Mouse (Mus musculus) forebrain, embryonic 10.5 days (tissue): ENCODE results near the gene Sh3pxd2b. TPM values are rescaled to one million over a fixed set of nuclear protein-coding genes. Genes with fewer than 3 reads are reported as not detected.

ENCODE experiments used
- DNase-seq: peaks from one replicate; pipeline ENCODE4 v3.0.0-alpha.2; 2017; ENCODE audit warnings: low spot score; ENCODE audit errors: extremely low spot score
- H3K27ac ChIP-seq: fragments of 300-500 bp; sonication (generic); 2 replicates; pipeline ENCODE4 v1.5.1; 2016; ENCODE audit warnings: mild to moderate bottlenecking
- H3K27me3 ChIP-seq: fragments of 300-500 bp; sonication (generic); 2 replicates; pipeline ENCODE4 v1.6.1; 2016; ENCODE audit warnings: mild to moderate bottlenecking; ENCODE audit not compliant: poor library complexity, severe bottlenecking
- H3K36me3 ChIP-seq: fragments of 300-500 bp; sonication (generic); replicated peaks from 2 replicates; pipeline ENCODE4 v1.6.1; 2016; ENCODE audit warnings: mild to moderate bottlenecking, moderate library complexity
- H3K4me1 ChIP-seq: fragments of 300-500 bp; sonication (generic); 2 replicates; pipeline ENCODE4 v1.6.1; 2016
- H3K4me3 ChIP-seq: fragments of 300-500 bp; sonication (generic); 2 replicates; pipeline ENCODE4 v1.5.1; 2016; ENCODE audit warnings: mild to moderate bottlenecking, moderate library complexity
- H3K9me3 ChIP-seq: fragments of 300-500 bp; sonication (generic); 2 replicates; pipeline ENCODE4 v1.6.1; 2016; ENCODE audit warnings: mild to moderate bottlenecking, moderate library complexity
- WGBS: fragments of 180-500 bp; shearing (Covaris S2); methylation state at CpG from one replicate; pipeline ENCODE4 v1.1.7; 2016; 5-methylcytosine and 5-hydroxymethylcytosine counted together
- polyA plus RNA-seq: library from polyadenylated mRNA; unstranded; fragments of >200 nt; fragmentation: Nextera tagmentation; extraction: Ambion mirVana; gene quantifications from 2 replicates; pipeline ENCODE4 v1.2.1, GENCODE M21; 2016

Sh3pxd2b gene
- polyA plus RNA-seq, 1 experiment from 2014 or later, result 23.0 TPM

DNA sequence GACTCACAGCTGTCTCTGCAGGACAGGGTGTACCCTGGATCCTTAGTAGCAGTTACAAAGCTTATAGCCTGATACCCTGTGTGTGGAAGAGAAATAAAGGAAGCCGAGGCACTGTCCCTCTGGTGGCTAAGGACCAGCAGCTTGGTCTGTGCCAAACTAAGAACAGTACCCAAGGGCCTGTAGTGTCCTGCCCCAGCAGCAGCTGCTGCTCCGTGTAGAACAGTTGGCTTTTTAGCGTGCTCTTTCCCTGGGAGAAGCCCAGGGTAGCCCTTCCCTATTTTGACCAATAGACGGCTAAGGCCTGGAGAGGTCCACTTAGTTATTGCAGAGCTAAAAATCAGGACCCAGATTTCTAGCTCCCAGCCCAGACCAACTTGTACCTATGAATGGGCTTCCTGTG lies 77.0 kb downstream of the Sh3pxd2b start:
- H3K36me3 ChIP-seq, result peaks cover 67% of the 10 kb centered on the region
- no peak for DNase-seq
- no peaks in the 10 kb centered on the region for H3K9me3 ChIP-seq
- no peak overlapping the region for H3K4me3 ChIP-seq
- no peaks in the 10 kb centered on the region for H3K4me1 ChIP-seq
- H3K27ac ChIP-seq, result no peak overlapping the region
- WGBS, result 84% methylated on average over 4 of the region's 4 CpGs
- H3K27me3 ChIP-seq, result no peaks in the 10 kb centered on the region

GRCm38 (mm10) chr11:32425043-32425658 lies 77.5 kb downstream of the Sh3pxd2b start:
- no peaks in the 10 kb centered on the region for H3K4me1 ChIP-seq
- H3K27me3 ChIP-seq, result no peaks in the 10 kb centered on the region
- no peak for DNase-seq
- peaks cover 62% of the 10 kb centered on the region for H3K36me3 ChIP-seq
- H3K4me3 ChIP-seq, result no peak overlapping the region
- H3K9me3 ChIP-seq, result no peaks in the 10 kb centered on the region
- WGBS, result 82% methylated on average over 10 of the region's 10 CpGs
- H3K27ac ChIP-seq, result no peak overlapping the region

DNA sequence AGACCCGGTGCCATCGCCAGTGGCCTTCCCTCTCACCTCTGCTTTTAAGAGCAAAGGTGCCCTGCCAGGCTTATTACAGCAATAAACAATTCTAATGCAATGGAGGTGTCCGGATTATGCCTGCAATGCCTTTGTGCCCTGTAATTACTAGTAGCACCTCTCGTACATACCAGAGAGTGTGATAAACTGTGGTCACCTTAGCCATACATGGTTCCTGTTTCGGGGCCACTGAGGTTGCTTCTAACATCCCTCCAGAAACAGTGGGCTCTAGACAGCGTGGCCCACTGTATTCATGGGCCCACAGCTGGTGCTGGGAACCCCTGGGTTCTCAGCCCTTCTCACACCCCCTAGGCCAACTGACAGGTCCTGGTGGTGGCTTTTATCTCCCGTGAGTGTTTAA lies 79.9 kb downstream of the Sh3pxd2b start:
- 93% methylated on average over 7 of the region's 7 CpGs for WGBS
- no peak for DNase-seq
- no peaks in the 10 kb centered on the region for H3K4me1 ChIP-seq
- H3K9me3 ChIP-seq, result no peaks in the 10 kb centered on the region
- no peak overlapping the region for H3K4me3 ChIP-seq
- H3K27me3 ChIP-seq, result no peaks in the 10 kb centered on the region
- H3K36me3 ChIP-seq, result peaks cover 38% of the 10 kb centered on the region
- H3K27ac ChIP-seq, result no peak overlapping the region

- Histone ChIP-seq H3K4me1 (peaks cover 5% of the 10 kb centered on the region; the same call in 1 of the 2 replicates), H3K4me3 (no peak overlapping the region), H3K27ac (no peak overlapping the region), H3K9me3 (no peaks in the 10 kb centered on the region), H3K27me3 (no peaks in the 10 kb centered on the region), H3K36me3 (no peaks in the 10 kb centered on the region)
- DNase-seq, result no peak
- WGBS, result 80% methylated on average over 6 of the region's 6 CpGs
Measured at GRCm38 (mm10) chr11:32435410-32436060, 87.9 kb downstream of the Sh3pxd2b start.

DNA sequence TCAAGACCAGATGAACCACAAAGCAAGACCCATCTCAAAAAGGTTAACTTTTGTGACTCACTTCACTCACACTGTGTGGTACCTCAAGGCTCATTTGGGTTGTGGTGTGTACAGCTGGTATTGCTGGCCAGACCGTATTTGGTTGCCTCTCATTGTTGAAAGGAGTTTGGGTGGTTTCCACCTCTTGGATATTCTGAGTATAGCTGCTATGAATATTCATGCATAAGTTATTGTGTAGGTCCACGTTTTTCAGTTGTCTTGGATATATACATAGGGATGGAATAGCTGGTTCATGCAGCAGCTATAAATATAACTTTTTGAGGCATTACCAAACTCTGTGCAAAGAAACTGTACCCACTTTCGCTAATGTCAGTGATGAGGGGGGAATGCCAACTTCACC lies 95.0 kb downstream of the Sh3pxd2b start:
- H3K4me1 ChIP-seq, result peaks cover 12% of the 10 kb centered on the region
- H3K27me3 ChIP-seq, result peaks cover 30% of the 10 kb centered on the region
- no peak overlapping the region for H3K4me3 ChIP-seq
- 79% methylated on average over 3 of the region's 3 CpGs for WGBS
- no peaks in the 10 kb centered on the region for H3K36me3 ChIP-seq
- H3K27ac ChIP-seq, result no peak overlapping the region
- H3K9me3 ChIP-seq, result no peaks in the 10 kb centered on the region
- DNase-seq, result no peak

- no peak for DNase-seq
- WGBS, result 11% methylated on average over 1 of the region's 1 CpGs
- H3K4me1 ChIP-seq, result peaks cover 12% of the 10 kb centered on the region
- H3K4me3 ChIP-seq, result no peak overlapping the region
- no peak overlapping the region for H3K27ac ChIP-seq
- H3K36me3 ChIP-seq, result no peaks in the 10 kb centered on the region
- H3K27me3 ChIP-seq, result peaks cover 30% of the 10 kb centered on the region
- H3K9me3 ChIP-seq, result no peaks in the 10 kb centered on the region
Measured at GRCm38 (mm10) chr11:32444266-32444665, 96.6 kb downstream of the Sh3pxd2b start.

DNA sequence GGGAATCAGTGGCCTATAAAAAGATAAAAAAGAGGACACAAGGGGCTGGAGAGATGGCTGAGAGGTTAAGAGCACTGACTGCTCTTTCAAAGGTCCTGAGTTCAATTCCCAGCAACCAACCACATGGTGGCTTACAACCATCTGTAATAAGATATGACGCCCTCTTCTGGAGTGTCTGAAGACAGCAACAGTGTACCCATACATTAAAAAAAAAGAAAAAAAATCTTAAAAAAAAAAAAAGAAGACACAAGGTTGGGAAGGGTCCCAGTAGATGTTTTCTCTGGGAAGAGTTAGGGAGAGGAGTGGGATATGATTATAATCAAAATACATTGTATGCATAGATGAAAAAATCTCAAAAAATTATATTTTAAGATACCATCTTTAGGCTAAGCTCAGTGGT lies 97.5 kb downstream of the Sh3pxd2b start:
- H3K4me1 ChIP-seq, result peaks cover 12% of the 10 kb centered on the region
- no peak for DNase-seq
- H3K27ac ChIP-seq, result no peak overlapping the region
- H3K4me3 ChIP-seq, result no peak overlapping the region
- H3K27me3 ChIP-seq, result peaks cover 30% of the 10 kb centered on the region
- WGBS, result 70% methylated on average over 1 of the region's 1 CpGs
- no peaks in the 10 kb centered on the region for H3K9me3 ChIP-seq
- H3K36me3 ChIP-seq, result no peaks in the 10 kb centered on the region

GRCm38 (mm10) chr11:32445637-32446226 lies 98.1 kb downstream of the Sh3pxd2b start:
- 83% methylated on average over 6 of the region's 6 CpGs for WGBS
- no peaks in the 10 kb centered on the region for H3K36me3 ChIP-seq
- DNase-seq, result no peak

DNA sequence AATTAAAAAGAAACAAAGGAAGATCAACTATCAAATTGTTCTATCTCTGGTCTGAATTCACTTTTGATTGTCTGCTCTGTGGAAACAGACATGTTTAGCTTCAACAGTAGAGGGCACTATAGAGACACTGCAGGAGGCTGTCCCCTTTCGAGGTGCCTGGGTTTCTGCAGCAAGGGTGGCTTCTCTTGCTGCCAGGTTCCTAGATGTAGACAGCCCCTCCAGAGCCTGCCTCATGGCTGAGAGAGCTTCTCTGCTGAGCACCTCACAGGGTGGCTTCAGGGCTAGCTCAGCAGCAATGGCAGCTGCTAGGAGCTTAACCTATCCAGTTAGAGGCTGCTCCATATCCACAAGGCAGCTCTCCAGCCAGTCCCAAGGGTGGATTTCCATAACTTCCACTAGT lies 102.6 kb downstream of the Sh3pxd2b start:
- Histone ChIP-seq H3K4me3 (no peak overlapping the region), H3K9me3 (no peaks in the 10 kb centered on the region), H3K27ac (no peak overlapping the region), H3K4me1 (peaks cover 14% of the 10 kb centered on the region), H3K36me3 (no peaks in the 10 kb centered on the region), H3K27me3 (peaks cover 16% of the 10 kb centered on the region)
- 0% methylated on average over 1 of the region's 1 CpGs for WGBS
- DNase-seq, result peak; percentile 28

More at GRCm38 (mm10) chr11:32445637-32446226, 98.1 kb downstream of the Sh3pxd2b start:
- H3K4me3 ChIP-seq, result no peak overlapping the region
- no peaks in the 10 kb centered on the region for H3K9me3 ChIP-seq
- H3K4me1 ChIP-seq, result peaks cover 12% of the 10 kb centered on the region
- H3K27me3 ChIP-seq, result peaks cover 30% of the 10 kb centered on the region
- no peak overlapping the region for H3K27ac ChIP-seq

GRCm38 (mm10) chr11:32451306-32451705 lies 103.7 kb downstream of the Sh3pxd2b start:
- Histone ChIP-seq H3K4me3 (no peak overlapping the region), H3K4me1 (peaks cover 18% of the 10 kb centered on the region), H3K27ac (no peak overlapping the region), H3K36me3 (no peaks in the 10 kb centered on the region), H3K9me3 (no peaks in the 10 kb centered on the region), H3K27me3 (peaks cover 8% of the 10 kb centered on the region; the same call in 1 of the 2 replicates)
- WGBS, result 88% methylated on average over 6 of the region's 6 CpGs
- no peak for DNase-seq

DNA sequence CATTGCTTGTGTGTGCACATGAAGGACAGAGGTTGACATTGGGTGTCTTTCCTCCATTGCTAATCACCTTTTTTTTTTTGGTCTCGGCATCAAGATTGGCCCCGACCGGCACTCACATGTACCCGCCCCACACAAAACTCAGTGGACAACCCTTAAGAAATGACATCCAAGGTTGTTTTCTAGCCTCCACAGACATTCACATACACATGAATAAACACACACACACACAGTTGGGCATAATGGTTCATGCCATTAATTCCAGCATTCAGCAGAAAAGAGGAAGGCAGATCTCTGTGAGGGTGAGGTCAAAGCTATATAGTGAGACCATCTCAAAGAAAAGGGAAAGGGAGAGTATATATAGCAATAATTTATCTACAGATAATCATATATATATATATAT lies 105.1 kb downstream of the Sh3pxd2b start:
- no peak for DNase-seq
- Histone ChIP-seq H3K27me3 (peaks cover 8% of the 10 kb centered on the region; the same call in 1 of the 2 replicates), H3K27ac (no peak overlapping the region), H3K4me1 (peaks cover 27% of the 10 kb centered on the region), H3K9me3 (no peaks in the 10 kb centered on the region), H3K36me3 (no peaks in the 10 kb centered on the region; the same call in 1 of the 2 replicates), H3K4me3 (no peak overlapping the region)
- 95% methylated on average over 4 of the region's 4 CpGs for WGBS

DNA sequence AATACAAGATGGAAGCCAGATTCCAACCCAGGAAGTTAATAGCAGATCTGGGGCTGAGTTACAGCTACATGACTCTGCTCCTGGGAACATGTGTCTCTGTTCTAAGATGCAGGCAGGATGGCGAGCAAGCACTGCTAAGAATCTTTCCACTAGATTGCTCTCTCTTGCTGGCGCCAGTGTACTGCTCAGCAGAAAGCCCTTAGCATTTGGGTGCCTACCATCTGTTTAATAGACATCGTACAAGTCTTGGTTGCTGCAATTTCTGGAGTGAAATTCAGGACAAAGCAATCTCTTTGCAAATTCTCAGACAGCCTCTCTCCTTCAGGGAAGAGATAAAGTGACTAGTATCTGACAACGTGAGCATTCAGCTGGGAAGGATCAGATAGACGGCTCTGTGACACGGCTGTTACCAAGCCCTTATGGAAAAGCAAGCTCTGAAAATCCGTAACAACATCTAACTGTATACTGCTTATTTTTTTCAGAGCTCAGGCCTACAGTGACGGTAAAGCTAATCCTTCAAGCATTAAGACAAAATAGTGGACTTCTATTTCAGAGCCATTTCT lies 105.8 kb downstream of the Sh3pxd2b start:
- WGBS, result 58% methylated on average over 8 of the region's 8 CpGs
- Histone ChIP-seq H3K4me3 (no peak overlapping the region), H3K27me3 (peaks cover 8% of the 10 kb centered on the region; the same call in 1 of the 2 replicates), H3K36me3 (no peaks in the 10 kb centered on the region; the same call in none of the 2 replicates), H3K4me1 (peaks cover 27% of the 10 kb centered on the region), H3K27ac (no peak overlapping the region), H3K9me3 (no peaks in the 10 kb centered on the region)
- no peak for DNase-seq
